Mouse (Mus musculus): ENCODE results near the gene Rbm20. TPM values are rescaled to one million over a fixed set of nuclear protein-coding genes. Genes with fewer than 3 reads are reported as not detected.
A peak's percentile ranks its signal among the peaks of the same experiment; 100 is the strongest.

Gene Rbm20
- total and polyA plus RNA-seq, 2 experiments from 2014 or later = 0.86 to 1.9 TPM

DNA sequence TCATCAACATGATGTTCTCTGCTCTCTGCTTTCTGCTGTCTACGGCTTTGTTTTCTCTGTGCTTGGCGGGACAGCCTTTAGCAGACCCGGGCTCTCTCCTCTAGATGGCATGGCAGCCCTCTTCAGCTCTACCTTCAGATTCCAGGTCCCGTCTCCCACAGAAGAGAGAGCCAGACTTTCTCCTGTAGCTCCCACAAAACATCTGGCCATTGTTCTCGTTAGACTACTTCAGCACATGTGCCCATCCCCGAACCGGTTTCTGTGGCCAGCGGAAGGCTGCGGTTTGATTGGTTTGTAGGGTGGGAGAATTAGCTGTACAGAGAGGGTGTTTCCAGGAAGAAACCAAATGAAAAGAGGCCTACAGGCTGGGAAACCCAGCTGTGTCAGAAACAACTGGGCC is 161.7 kb downstream of the Rbm20 start:
- ATAC-seq (no peak; the same call in 1 of the 2 replicates), DNase-seq (ENCODE audit: low spot score) (peak; percentile 38)
- Histone ChIP-seq H3K36me3 (ENCODE audit: insufficient read depth, low read length) (no peaks in the 10 kb centered on the region), H3K4me1 (ENCODE audit: insufficient read depth, low read length) (no peaks in the 10 kb centered on the region; the same call in 1 of the 2 replicates), H3K9ac (replicated peaks; ENCODE audit: low read length) (no peak overlapping the region), H3K27ac (no peak overlapping the region), H3K4me3 (ENCODE audit: low read length) (no peak overlapping the region), H3K4me2 (ENCODE audit: low read depth, low read length) (no peak overlapping the region), H3K27me3 (ENCODE audit: insufficient read depth, low read length) (no peaks in the 10 kb centered on the region), H3K9me3 (ENCODE audit: low read length) (no peaks in the 10 kb centered on the region)
- 72% methylated on average over 9 of the region's 9 CpGs for WGBS
- peak; percentile 46; the same call in 1 of the 2 replicates for TF ChIP-seq CTCF (IDR thresholded peaks at IDR 0.05; ENCODE audit: low read depth)

GRCm38 (mm10) chr19:53839837-53840236 is 162.7 kb downstream of the Rbm20 start:
- H3K9ac ChIP-seq (replicated peaks; ENCODE audit: low read length) = no peak overlapping the region
- no peaks in the 10 kb centered on the region for H3K27me3 ChIP-seq (ENCODE audit: insufficient read depth, low read length)
- H3K9me3 ChIP-seq (ENCODE audit: low read length) = no peaks in the 10 kb centered on the region

GRCm38 (mm10) chr19:53841915-53842314 is 164.8 kb downstream of the Rbm20 start:
- ATAC-seq = no peak
- TF ChIP-seq CTCF (IDR thresholded peaks at IDR 0.05; ENCODE audit: low read depth) = peak; percentile 62
- DNase-seq (ENCODE audit: low spot score) = peak; percentile 55
- H3K4me2 ChIP-seq (ENCODE audit: low read depth, low read length) = no peak overlapping the region
- no peaks in the 10 kb centered on the region; the same call in 1 of the 2 replicates for H3K4me1 ChIP-seq (ENCODE audit: insufficient read depth, low read length)
- no peak overlapping the region for H3K27ac ChIP-seq
- H3K9me3 ChIP-seq (ENCODE audit: low read length) = no peaks in the 10 kb centered on the region
- no peaks in the 10 kb centered on the region for H3K36me3 ChIP-seq (ENCODE audit: insufficient read depth, low read length)
- no peak overlapping the region for H3K9ac ChIP-seq (replicated peaks; ENCODE audit: low read length)
- WGBS = 71% methylated on average over 8 of the region's 8 CpGs
- no peak overlapping the region for H3K4me3 ChIP-seq (ENCODE audit: low read length)
- H3K27me3 ChIP-seq (ENCODE audit: insufficient read depth, low read length) = no peaks in the 10 kb centered on the region

More at GRCm38 (mm10) chr19:53839837-53840236, 162.7 kb downstream of the Rbm20 start:
- no peak overlapping the region for H3K4me3 ChIP-seq (ENCODE audit: low read length)
- H3K27ac ChIP-seq = peak overlapping the region; percentile 45; the same call in 1 of the 2 replicates
- no peaks in the 10 kb centered on the region for H3K36me3 ChIP-seq (ENCODE audit: insufficient read depth, low read length)
- DNase-seq (ENCODE audit: low spot score) (peak; percentile 74), ATAC-seq (peak; percentile 87)
- no peak overlapping the region for H3K4me2 ChIP-seq (ENCODE audit: low read depth, low read length)
- H3K4me1 ChIP-seq (ENCODE audit: insufficient read depth, low read length) = no peaks in the 10 kb centered on the region; the same call in 1 of the 2 replicates
- WGBS = 26% methylated on average over 6 of the region's 6 CpGs
- TF ChIP-seq CTCF (IDR thresholded peaks at IDR 0.05; ENCODE audit: low read depth) = no peak

DNA sequence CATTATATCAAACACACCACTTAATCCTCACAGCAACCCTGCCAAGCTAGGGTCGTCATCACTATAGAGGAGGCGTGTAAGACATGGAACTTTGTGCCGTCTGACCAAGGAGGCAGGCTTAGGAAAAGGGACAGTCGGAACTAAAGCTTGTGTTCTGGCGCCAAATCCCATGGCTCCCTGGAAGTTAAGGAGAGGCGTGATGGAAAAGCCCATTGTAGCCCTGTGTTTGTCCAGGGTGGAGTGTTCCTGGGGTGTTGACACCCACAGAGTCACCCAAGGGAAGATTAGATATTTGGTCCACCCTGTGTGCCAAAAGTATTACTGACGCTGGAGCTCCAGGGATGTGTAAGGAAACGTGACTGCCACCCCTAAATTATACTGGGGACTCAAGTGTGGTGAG is 166.9 kb downstream of the Rbm20 start:
- no peak for TF ChIP-seq CTCF (IDR thresholded peaks at IDR 0.05; ENCODE audit: low read depth)
- Histone ChIP-seq H3K4me3 (ENCODE audit: low read length) (no peak overlapping the region), H3K27me3 (ENCODE audit: insufficient read depth, low read length) (no peaks in the 10 kb centered on the region), H3K27ac (no peak overlapping the region), H3K4me1 (ENCODE audit: insufficient read depth, low read length) (no peaks in the 10 kb centered on the region; the same call in 1 of the 2 replicates), H3K9ac (replicated peaks; ENCODE audit: low read length) (no peak overlapping the region), H3K4me2 (ENCODE audit: low read depth, low read length) (no peak overlapping the region), H3K9me3 (ENCODE audit: low read length) (no peaks in the 10 kb centered on the region), H3K36me3 (ENCODE audit: insufficient read depth, low read length) (no peaks in the 10 kb centered on the region)
- ATAC-seq (no peak), DNase-seq (ENCODE audit: low spot score) (no peak)
- WGBS = 88% methylated on average over 8 of the region's 8 CpGs

GRCm38 (mm10) chr19:53848272-53848995 is 171.3 kb downstream of the Rbm20 start:
- no peaks in the 10 kb centered on the region for H3K9me3 ChIP-seq (ENCODE audit: low read length)
- H3K27me3 ChIP-seq (ENCODE audit: insufficient read depth, low read length) = no peaks in the 10 kb centered on the region
- no peak overlapping the region for H3K4me2 ChIP-seq (ENCODE audit: low read depth, low read length)
- H3K4me1 ChIP-seq (ENCODE audit: insufficient read depth, low read length) = peaks cover 28% of the 10 kb centered on the region
- no peak for DNase-seq (ENCODE audit: low spot score)
- H3K27ac ChIP-seq = no peak overlapping the region
- no peak for ATAC-seq
- no peak overlapping the region for H3K9ac ChIP-seq (replicated peaks; ENCODE audit: low read length)
- H3K4me3 ChIP-seq (ENCODE audit: low read length) = no peak overlapping the region
- WGBS = 78% methylated on average over 10 of the region's 10 CpGs
- TF ChIP-seq CTCF (IDR thresholded peaks at IDR 0.05; ENCODE audit: low read depth) = no peak
- no peaks in the 10 kb centered on the region for H3K36me3 ChIP-seq (ENCODE audit: insufficient read depth, low read length)

- ATAC-seq (no peak), DNase-seq (ENCODE audit: low spot score) (peak; percentile 79)
- H3K27me3 ChIP-seq (ENCODE audit: insufficient read depth, low read length) = no peaks in the 10 kb centered on the region
- TF ChIP-seq CTCF (IDR thresholded peaks at IDR 0.05; ENCODE audit: low read depth) = no peak
- H3K27ac ChIP-seq = peak overlapping the region; percentile 91
- H3K9me3 ChIP-seq (ENCODE audit: low read length) = no peaks in the 10 kb centered on the region
- H3K4me2 ChIP-seq (ENCODE audit: low read depth, low read length) = 0 out of 2 replicates have a peak overlapping the region, but pooled peaks have one; percentile 16
- H3K9ac ChIP-seq (replicated peaks; ENCODE audit: low read length) = no peak overlapping the region
- H3K36me3 ChIP-seq (ENCODE audit: insufficient read depth, low read length) = no peaks in the 10 kb centered on the region
- no peak overlapping the region for H3K4me3 ChIP-seq (ENCODE audit: low read length)
- 41% methylated on average over 18 of the region's 18 CpGs for WGBS
- peaks cover 32% of the 10 kb centered on the region for H3K4me1 ChIP-seq (ENCODE audit: insufficient read depth, low read length)
Measured at GRCm38 (mm10) chr19:53850166-53850922, 173.2 kb downstream of the Rbm20 start.
